ENCODE assay signal across 12 mouse cellular contexts in the genomic region with DNA sequence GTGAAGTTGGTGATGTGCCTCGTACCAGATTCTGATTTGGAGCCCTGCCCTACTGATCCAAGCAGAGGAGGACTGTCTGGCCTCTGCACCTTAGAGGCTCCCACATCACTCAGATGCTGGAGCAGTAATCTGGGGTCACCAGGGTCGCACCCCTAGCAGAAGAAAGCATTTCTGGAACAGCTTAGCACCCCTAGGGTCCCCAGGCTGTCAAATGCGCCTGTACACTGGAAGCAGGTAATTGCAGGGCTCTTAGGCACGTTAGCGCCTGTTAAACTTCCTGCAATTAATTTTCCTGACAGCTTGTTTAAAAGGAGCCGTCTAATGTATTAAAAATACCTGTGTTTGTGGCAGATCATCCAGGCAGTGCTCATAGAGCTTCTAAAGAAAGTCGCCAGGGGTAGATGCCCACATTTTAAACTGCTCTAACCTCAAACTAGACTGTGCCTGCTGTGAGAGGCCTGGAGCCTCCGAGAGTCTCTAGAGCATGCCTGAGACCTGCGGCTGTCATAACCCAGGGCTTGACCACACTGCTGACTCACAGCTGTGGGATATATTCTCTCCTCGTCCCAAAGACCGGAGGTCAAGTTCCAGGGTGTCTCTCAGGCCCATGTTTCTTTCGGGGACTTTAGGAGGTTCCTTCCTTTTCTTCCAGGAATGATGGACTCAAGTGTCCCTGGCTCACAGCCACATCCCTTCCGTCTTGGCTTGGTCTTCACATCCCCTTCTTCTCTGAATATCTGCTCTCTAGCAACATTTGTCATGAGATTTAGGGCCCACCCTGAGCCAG. TPM values are rescaled to one million over a fixed set of nuclear protein-coding genes. Genes with fewer than 3 reads are reported as not detected.
DNase-seq lines count a peak whose midpoint lies in the region.
"Had no signal": no experiment of that assay in that cellular context is flagged by ENCODE, and none has a peak within 500 bp of the region (broad histone marks: within the 10 kb centered on the region; RNA-seq: fewer than 3 reads in every experiment).

No protein-coding gene starts in this region.

- DNase-seq in gastrocnemius, postnatal 14 days = peak; percentile 20
- DNase-seq in gastrocnemius, postnatal 10 days = no peak
- peak; percentile 2 for DNase-seq in lung, postnatal 36 days
- DNase-seq in lung, postnatal 14 days = no peak
- peak; percentile 60 for DNase-seq in kidney, postnatal 10 days
- no peak for DNase-seq in right cerebral cortex, adult 2 months (ENCODE audit: low spot score in 2 of 2)
- DNase-seq in left cerebral cortex, postnatal 4 days = no peak
- no peak for DNase-seq in spleen, postnatal 4 days (ENCODE audit: low spot score in 2 of 2)
- DNase-seq: adrenal gland, postnatal 10 days; retina, postnatal 1 day; thymus, postnatal 4 days had no signal

- intact Hi-C loops in gastrocnemius, postnatal 14 days (cut with DNase I; ENCODE audit: low total_unique reads) = no loop called here
- intact Hi-C loops in left cerebral cortex, postnatal 4 days (cut with DNase I) = no loop called here

RNA-seq across cellular contexts. Expression of a gene that starts 12.3 kb away (rescaled TPM):
- not detected for total RNA-seq in gastrocnemius, postnatal 14 days (2021)
- under 1 TPM; 0.14 TPM for total RNA-seq in gastrocnemius, postnatal 10 days (2021)
- 10 to 100 TPM; 52.1 to 54.5 TPM for total RNA-seq in left cerebral cortex, postnatal 4 days (2021)
- total RNA-seq: heart, adult 8-10 months had no signal

RNA-seq across cellular contexts. Expression of a gene that starts 56.0 kb away (rescaled TPM):
- under 1 TPM; 0.23 to 0.24 TPM for total RNA-seq in gastrocnemius, postnatal 14 days (2021)
- under 1 TPM; 0.28 to 0.41 TPM for total RNA-seq in gastrocnemius, postnatal 10 days (2021)
- 1 to 10 TPM; 2.4 to 2.5 TPM for total RNA-seq in left cerebral cortex, postnatal 4 days (2021)

Comparison
In these comparisons a context has a peak if more than half of its experiments do, and no peak if none do; other contexts are left out.
1. DNase-seq: peak in gastrocnemius, postnatal 14 days (single experiment), lung, postnatal 36 days (single experiment) and kidney, postnatal 10 days (single experiment); none in gastrocnemius, postnatal 10 days (single experiment), lung, postnatal 14 days (single experiment), right cerebral cortex, adult 2 months (0 of 2), left cerebral cortex, postnatal 4 days (single experiment) and spleen, postnatal 4 days (0 of 2).
2. RNA of a gene that starts 12.3 kb away (total RNA-seq): 52.1 to 54.5 TPM in left cerebral cortex, postnatal 4 days; 0.14 TPM in gastrocnemius, postnatal 10 days and not detected in gastrocnemius, postnatal 14 days; every median in the first group is over 10 times any median in the second.